Mouse (Mus musculus): ENCODE data around the gene Top3a. TPM values are rescaled to one million over a fixed set of nuclear protein-coding genes. Genes with fewer than 3 reads are reported as not detected.

The Top3a gene
- polyA plus RNA-seq, 1 experiment from 2014 or later: 6.7 TPM

DNA sequence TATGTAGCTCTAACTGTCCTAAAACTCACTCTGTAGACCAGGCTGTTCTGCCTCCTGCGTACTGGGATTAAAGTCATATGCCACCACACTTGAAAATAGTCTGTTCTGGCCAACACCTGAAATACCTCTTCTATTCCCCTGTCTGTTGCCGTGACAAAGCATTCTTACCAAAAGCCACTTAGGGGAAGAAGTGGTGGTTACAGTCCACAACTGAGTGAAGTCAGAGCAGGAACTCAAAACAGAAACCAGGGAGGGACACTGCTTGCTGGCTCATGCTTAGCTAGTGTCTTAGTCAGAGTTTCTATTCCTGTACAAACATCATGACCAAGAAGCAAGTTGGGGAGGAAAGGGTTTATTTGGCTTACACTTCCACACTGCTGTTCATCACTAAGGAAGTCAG lies 7.8 kb downstream of the Top3a start:
- ATAC-seq (peak; percentile 91), DNase-seq (ENCODE audit: low spot score) (peak; percentile 81)
- H3K27me3 ChIP-seq (replicated peaks; ENCODE audit: insufficient read depth, low read length): no peaks in the 10 kb centered on the region
- no peak overlapping the region for H3K4me3 ChIP-seq (ENCODE audit: low read depth, low read length)
- H3K36me3 ChIP-seq (ENCODE audit: insufficient read depth, low read length): no peaks in the 10 kb centered on the region
- TF ChIP-seq CTCF (IDR thresholded peaks at IDR 0.05): no peak
- TF ChIP-seq EP300 (IDR thresholded peaks at IDR 0.05): peak; percentile 56
- H3K4me1 ChIP-seq (ENCODE audit: insufficient read depth, low read depth, low read length): no peaks in the 10 kb centered on the region
- no peak overlapping the region for H3K4me2 ChIP-seq (replicated peaks; ENCODE audit: low read depth, low read length)
- H3K9me3 ChIP-seq (ENCODE audit: low read length): no peaks in the 10 kb centered on the region
- 47% methylated on average over 2 of the region's 2 CpGs for WGBS
- no peak overlapping the region for H3K9ac ChIP-seq (replicated peaks; ENCODE audit: low read depth)
- H3K27ac ChIP-seq (ENCODE audit: low read length): 0 out of 2 replicates have a peak overlapping the region, but pooled peaks have one; percentile 3

DNA sequence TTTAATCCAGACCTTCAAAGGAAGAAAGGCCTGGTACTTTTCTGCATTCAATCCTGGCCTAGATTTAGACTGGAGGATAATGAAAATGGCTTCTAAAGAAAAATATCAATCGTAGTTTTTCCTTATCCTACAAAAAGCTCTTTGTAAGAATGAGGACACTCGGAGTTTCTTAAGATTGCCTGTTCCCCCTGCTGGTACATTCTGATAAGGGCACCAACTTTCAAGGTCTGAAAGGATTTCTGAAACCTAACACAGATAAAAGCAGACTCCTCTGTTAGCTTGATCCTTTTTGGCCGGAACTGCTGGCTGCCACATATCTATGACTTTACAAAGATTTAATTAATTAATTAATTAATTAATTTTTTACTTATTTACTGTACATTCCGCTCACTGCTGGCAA lies 10.2 kb downstream of the Top3a start:
- no peaks in the 10 kb centered on the region for H3K27me3 ChIP-seq (replicated peaks; ENCODE audit: insufficient read depth, low read length)
- no peak overlapping the region for H3K4me2 ChIP-seq (replicated peaks; ENCODE audit: low read depth, low read length)
- 77% methylated on average over 4 of the region's 4 CpGs for WGBS
- no peak overlapping the region for H3K9ac ChIP-seq (replicated peaks; ENCODE audit: low read depth)
- ATAC-seq (no peak), DNase-seq (ENCODE audit: low spot score) (no peak)
- no peak overlapping the region for H3K4me3 ChIP-seq (ENCODE audit: low read depth, low read length)
- no peaks in the 10 kb centered on the region for H3K36me3 ChIP-seq (ENCODE audit: insufficient read depth, low read length)
- H3K27ac ChIP-seq (ENCODE audit: low read length): no peak overlapping the region
- H3K4me1 ChIP-seq (ENCODE audit: insufficient read depth, low read depth, low read length): no peaks in the 10 kb centered on the region
- peak; percentile 32 for TF ChIP-seq CTCF (IDR thresholded peaks at IDR 0.05)
- no peak for TF ChIP-seq EP300 (IDR thresholded peaks at IDR 0.05)
- no peaks in the 10 kb centered on the region for H3K9me3 ChIP-seq (ENCODE audit: low read length)

DNA sequence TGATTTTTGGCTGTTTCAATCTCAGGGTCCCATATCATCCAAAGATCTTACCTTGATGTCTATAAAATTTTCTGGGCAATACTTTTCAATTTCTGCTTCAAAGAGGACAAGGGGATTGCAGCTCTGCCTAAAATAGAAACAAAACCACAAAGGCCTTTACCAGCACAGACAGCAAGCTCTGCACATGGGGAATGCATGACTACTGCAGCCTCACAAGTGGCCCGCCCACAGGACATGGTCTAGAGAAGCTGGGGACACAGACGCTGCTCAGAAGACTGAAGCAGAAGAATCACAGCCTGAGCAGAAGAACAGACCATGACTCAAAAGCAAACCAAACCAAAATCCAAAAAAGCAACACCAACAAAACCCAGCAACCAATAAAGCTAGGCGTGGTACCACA lies 15.5 kb downstream of the Top3a start:
- Histone ChIP-seq H3K36me3 (ENCODE audit: insufficient read depth, low read length) (peaks cover 17% of the 10 kb centered on the region; the same call in 1 of the 2 replicates), H3K4me1 (ENCODE audit: insufficient read depth, low read depth, low read length) (no peaks in the 10 kb centered on the region), H3K9me3 (ENCODE audit: low read length) (no peaks in the 10 kb centered on the region), H3K4me3 (ENCODE audit: low read depth, low read length) (no peak overlapping the region), H3K27me3 (replicated peaks; ENCODE audit: insufficient read depth, low read length) (no peaks in the 10 kb centered on the region), H3K9ac (replicated peaks; ENCODE audit: low read depth) (no peak overlapping the region), H3K27ac (ENCODE audit: low read length) (no peak overlapping the region), H3K4me2 (replicated peaks; ENCODE audit: low read depth, low read length) (no peak overlapping the region)
- no peak for ATAC-seq
- 88% methylated on average over 3 of the region's 3 CpGs for WGBS
- TF ChIP-seq EP300 (IDR thresholded peaks at IDR 0.05) (no peak), CTCF (IDR thresholded peaks at IDR 0.05) (no peak)
- DNase-seq (ENCODE audit: low spot score): no peak

DNA sequence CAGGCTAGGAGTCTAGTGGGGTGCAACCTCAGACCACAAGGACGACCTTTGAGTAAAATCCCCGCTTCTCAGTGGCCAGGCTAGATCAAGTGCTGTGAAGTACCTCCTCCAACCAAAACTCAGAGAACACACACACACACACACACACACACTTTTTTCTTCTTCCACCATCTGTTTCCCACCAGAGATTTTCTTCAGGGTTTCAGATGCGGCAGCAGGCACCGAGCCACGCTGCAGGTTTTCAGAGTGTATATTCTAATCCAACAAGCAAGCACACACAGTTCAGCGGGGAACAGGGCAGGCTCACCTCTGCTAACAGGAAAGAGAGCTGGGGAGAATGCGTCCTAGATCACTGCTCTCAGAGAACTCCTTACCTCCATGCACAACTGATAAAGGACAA lies 21.6 kb downstream of the Top3a start:
- Histone ChIP-seq H3K4me2 (replicated peaks; ENCODE audit: low read depth, low read length) (no peak overlapping the region), H3K4me1 (ENCODE audit: insufficient read depth, low read depth, low read length) (no peaks in the 10 kb centered on the region), H3K9ac (replicated peaks; ENCODE audit: low read depth) (no peak overlapping the region), H3K36me3 (ENCODE audit: insufficient read depth, low read length) (peaks cover 43% of the 10 kb centered on the region), H3K4me3 (ENCODE audit: low read depth, low read length) (no peak overlapping the region), H3K27ac (ENCODE audit: low read length) (no peak overlapping the region), H3K27me3 (replicated peaks; ENCODE audit: insufficient read depth, low read length) (no peaks in the 10 kb centered on the region), H3K9me3 (ENCODE audit: low read length) (no peaks in the 10 kb centered on the region)
- 84% methylated on average over 7 of the region's 7 CpGs for WGBS
- ATAC-seq (no peak), DNase-seq (ENCODE audit: low spot score) (no peak)
- TF ChIP-seq CTCF (IDR thresholded peaks at IDR 0.05): no peak

DNA sequence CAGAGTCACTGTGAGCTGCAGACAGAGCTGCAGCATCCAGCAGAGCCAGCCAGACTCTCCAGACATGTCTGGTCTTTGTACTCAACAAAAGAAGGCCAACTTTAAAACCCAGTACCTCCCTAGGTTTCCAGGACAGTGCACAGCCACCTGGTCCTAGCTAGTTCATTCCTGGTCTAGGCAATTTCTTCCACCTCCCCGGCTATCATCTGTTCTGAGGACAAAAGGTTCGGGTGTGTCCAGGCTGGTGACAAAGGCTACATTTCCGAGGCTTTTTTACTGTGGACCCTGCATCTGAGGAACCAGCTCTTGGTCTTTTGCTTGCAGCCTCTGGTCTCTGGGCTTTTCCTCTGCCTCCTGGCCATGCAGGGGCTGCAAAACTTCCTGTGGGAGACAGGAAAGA lies 36.8 kb downstream of the Top3a start:
- peaks cover 23% of the 10 kb centered on the region; the same call in 1 of the 2 replicates for H3K36me3 ChIP-seq (ENCODE audit: insufficient read depth, low read length)

DNA sequence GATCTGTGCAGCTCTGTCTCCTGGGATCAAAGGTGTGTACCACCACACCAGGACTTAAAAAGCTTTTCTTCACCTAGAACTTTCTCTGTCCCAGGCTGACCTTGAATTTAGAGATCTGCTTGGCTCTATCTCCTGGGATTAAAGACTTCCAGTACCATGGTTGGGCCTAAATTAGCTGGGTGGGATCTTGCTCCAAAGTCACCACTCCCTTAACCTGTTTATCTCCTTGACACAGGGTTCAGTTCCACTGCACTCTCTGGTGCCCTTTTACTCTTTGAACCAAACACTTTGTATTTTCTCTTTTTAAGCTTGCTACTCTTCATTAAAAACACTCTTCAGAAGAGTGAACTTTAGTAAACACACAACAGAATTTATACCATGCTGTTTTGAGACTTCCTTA lies 39.7 kb downstream of the Top3a start:
- Histone ChIP-seq H3K9me3 (ENCODE audit: low read length) (no peaks in the 10 kb centered on the region), H3K4me3 (ENCODE audit: low read depth, low read length) (no peak overlapping the region), H3K27ac (ENCODE audit: low read length) (no peak overlapping the region), H3K36me3 (ENCODE audit: insufficient read depth, low read length) (peaks cover 11% of the 10 kb centered on the region; the same call in 1 of the 2 replicates), H3K4me1 (ENCODE audit: insufficient read depth, low read depth, low read length) (no peaks in the 10 kb centered on the region), H3K27me3 (replicated peaks; ENCODE audit: insufficient read depth, low read length) (no peaks in the 10 kb centered on the region), H3K9ac (replicated peaks; ENCODE audit: low read depth) (no peak overlapping the region), H3K4me2 (replicated peaks; ENCODE audit: low read depth, low read length) (no peak overlapping the region)
- no peak for ATAC-seq
- no peak for DNase-seq (ENCODE audit: low spot score)
- TF ChIP-seq EP300 (IDR thresholded peaks at IDR 0.05) (no peak), CTCF (IDR thresholded peaks at IDR 0.05) (no peak)

More for the DNA sequence above, 36.8 kb downstream of the Top3a start:
- Histone ChIP-seq H3K4me1 (ENCODE audit: insufficient read depth, low read depth, low read length) (no peaks in the 10 kb centered on the region), H3K27me3 (replicated peaks; ENCODE audit: insufficient read depth, low read length) (no peaks in the 10 kb centered on the region), H3K9ac (replicated peaks; ENCODE audit: low read depth) (no peak overlapping the region), H3K4me2 (replicated peaks; ENCODE audit: low read depth, low read length) (no peak overlapping the region), H3K27ac (ENCODE audit: low read length) (no peak overlapping the region), H3K9me3 (ENCODE audit: low read length) (no peaks in the 10 kb centered on the region), H3K4me3 (ENCODE audit: low read depth, low read length) (no peak overlapping the region)
- TF ChIP-seq EP300 (IDR thresholded peaks at IDR 0.05): no peak
- no peak for TF ChIP-seq CTCF (IDR thresholded peaks at IDR 0.05)
- DNase-seq (ENCODE audit: low spot score) (no peak), ATAC-seq (no peak)
- WGBS: 82% methylated on average over 3 of the region's 3 CpGs

DNA sequence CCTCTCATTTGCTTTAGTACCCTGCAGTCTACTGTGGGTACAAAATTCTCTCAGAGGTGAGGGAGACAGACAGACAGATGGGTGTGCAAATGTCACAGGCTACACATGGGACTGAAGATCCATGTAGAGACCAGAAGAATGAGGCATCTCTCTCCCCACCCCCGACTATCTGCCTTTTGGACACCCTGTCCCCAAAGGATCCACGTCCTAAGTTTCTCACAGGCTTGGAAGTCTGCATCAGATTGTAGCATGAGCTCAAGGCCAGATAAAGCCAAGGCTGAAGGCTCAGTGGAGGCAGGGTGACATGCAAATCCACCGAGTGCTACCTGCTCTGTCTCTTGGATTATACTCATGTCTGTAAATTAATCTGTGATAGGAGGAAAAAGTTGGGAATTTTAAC lies 40.7 kb downstream of the Top3a start:
- ATAC-seq (no peak), DNase-seq (ENCODE audit: low spot score) (no peak)
- Histone ChIP-seq H3K36me3 (ENCODE audit: insufficient read depth, low read length) (0 out of 2 replicates have a peak, but pooled peaks cover 6% of the 10 kb centered on the region), H3K27ac (ENCODE audit: low read length) (no peak overlapping the region), H3K9ac (replicated peaks; ENCODE audit: low read depth) (no peak overlapping the region), H3K4me1 (ENCODE audit: insufficient read depth, low read depth, low read length) (no peaks in the 10 kb centered on the region), H3K27me3 (replicated peaks; ENCODE audit: insufficient read depth, low read length) (no peaks in the 10 kb centered on the region), H3K4me2 (replicated peaks; ENCODE audit: low read depth, low read length) (no peak overlapping the region), H3K4me3 (ENCODE audit: low read depth, low read length) (no peak overlapping the region), H3K9me3 (ENCODE audit: low read length) (no peaks in the 10 kb centered on the region)
- TF ChIP-seq EP300 (IDR thresholded peaks at IDR 0.05) (no peak), CTCF (IDR thresholded peaks at IDR 0.05) (no peak)
- 87% methylated on average over 3 of the region's 3 CpGs for WGBS
